Mouse (Mus musculus) heart, postnatal 0 days (tissue): ENCODE data around the gene Gnai3. TPM values are rescaled to one million over a fixed set of nuclear protein-coding genes. Genes with fewer than 3 reads are reported as not detected.

ENCODE experiments used
- ATAC-seq: fragments of 200-750 bp; cut with Nextera tagmentation; 2 replicates; pipeline ENCODE4 v1.8.0; 2017; ENCODE audit warnings: low read depth, moderate number of reproducible peaks, moderate library complexity; ENCODE audit not compliant: insufficient read depth
- DNase-seq: peaks from one replicate; pipeline ENCODE4 v3.0.0-alpha.2; 2016; ENCODE audit warnings: low spot score
- H3K27ac ChIP-seq: fragments of 300-500 bp; sonication (generic); 2 replicates; pipeline ENCODE4 v1.5.1; 2014; ENCODE audit warnings: low read depth, mild to moderate bottlenecking
- H3K27me3 ChIP-seq: fragments of 300-500 bp; sonication (generic); 2 replicates; pipeline ENCODE4 v1.6.1; 2014; ENCODE audit warnings: low read length, mixed read lengths; ENCODE audit not compliant: control insufficient read depth, insufficient read depth
- H3K36me3 ChIP-seq: fragments of 300-500 bp; sonication (generic); replicated peaks from 2 replicates; pipeline ENCODE4 v1.6.1; 2014; ENCODE audit warnings: low read length, mixed read lengths; ENCODE audit not compliant: control insufficient read depth, insufficient read depth
- H3K4me1 ChIP-seq: fragments of 300-500 bp; sonication (generic); 2 replicates; pipeline ENCODE4 v1.6.1; 2014; ENCODE audit warnings: antibody characterized with exemption; ENCODE audit not compliant: control insufficient read depth, insufficient read depth
- H3K4me2 ChIP-seq: fragments of 300-500 bp; sonication (generic); 2 replicates; pipeline ENCODE4 v1.6.1; 2014; ENCODE audit warnings: low read depth, mild to moderate bottlenecking, low read length, moderate library complexity
- H3K4me3 ChIP-seq: fragments of 300-500 bp; sonication (generic); 2 replicates; pipeline ENCODE4 v1.5.1; 2014; ENCODE audit warnings: low read depth, low read length
- H3K9ac ChIP-seq: fragments of 300-500 bp; sonication (generic); replicated peaks from 2 replicates; pipeline ENCODE4 v1.6.1; 2014; ENCODE audit warnings: low read depth, low read length, mixed read lengths
- H3K9me3 ChIP-seq: fragments of 300-500 bp; sonication (generic); replicated peaks from 2 replicates; pipeline ENCODE4 v1.6.1; 2016; ENCODE audit warnings: low read length; ENCODE audit not compliant: control insufficient read depth
- CTCF ChIP-seq: IDR thresholded peaks from 2 replicates; pipeline ENCODE4 v1.5.1; 2016; ENCODE audit warnings: antibody characterized with exemption, control low read depth, low read depth
- EP300 ChIP-seq: IDR thresholded peaks from 2 replicates; pipeline ENCODE4 v1.6.1; 2016; ENCODE audit warnings: antibody characterized with exemption, low read depth
- WGBS: fragments of 180-500 bp; shearing (Covaris S2); extraction: QIAGEN DNeasy Blood & Tissue Kit; methylation state at CpG from one replicate; pipeline ENCODE4 v1.1.7; 2014; 5-methylcytosine and 5-hydroxymethylcytosine counted together
- polyA plus RNA-seq: library from polyadenylated mRNA; unstranded; fragments of >200 nt; fragmentation: Nextera tagmentation; extraction: Ambion mirVana; gene quantifications from 2 replicates; pipeline ENCODE4 v1.2.1, GENCODE M21; 2015
- total RNA-seq: library from RNA; depleted of rRNA; stranded (reverse); fragments of >200 nt; gene quantifications from 2 replicates; pipeline ENCODE4 v1.2.3, GENCODE M21; 2014; ENCODE audit warnings: low replicate concordance

The Gnai3 gene
- total and polyA plus RNA-seq, 2 experiments from 2014 or later: 30.2 to 35.8 TPM

DNA sequence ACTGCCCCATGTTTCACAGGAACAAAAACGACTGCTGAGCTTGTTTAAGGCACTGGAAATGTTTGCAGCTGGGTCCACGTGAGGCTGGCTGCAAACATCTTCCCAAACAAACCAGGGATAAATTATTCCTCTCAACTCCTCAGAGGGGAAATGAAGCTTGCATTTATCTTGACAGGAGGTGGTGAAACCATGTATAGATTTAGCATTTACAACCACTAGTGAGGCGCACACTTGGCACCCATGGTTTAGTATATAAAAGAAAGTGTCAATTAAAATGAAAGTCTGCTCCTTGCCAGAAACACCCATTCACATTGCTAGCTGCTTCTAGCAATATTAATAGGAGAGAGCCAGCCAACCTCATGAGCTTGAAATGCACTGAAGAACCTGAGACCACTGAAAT, 44.4 kb downstream of the Gnai3 start:
- no peak for TF ChIP-seq CTCF
- no peak for TF ChIP-seq EP300
- Histone ChIP-seq H3K4me1 (0 out of 2 replicates have a peak, but pooled peaks cover 6% of the 10 kb centered on the region), H3K27me3 (no peaks in the 10 kb centered on the region), H3K9me3 (no peaks in the 10 kb centered on the region), H3K36me3 (peaks cover 8% of the 10 kb centered on the region; the same call in 1 of the 2 replicates), H3K4me3 (no peak overlapping the region), H3K4me2 (no peak overlapping the region), H3K27ac (no peak overlapping the region), H3K9ac (no peak overlapping the region)
- DNase-seq: no peak
- no peak for ATAC-seq
- 43% methylated on average over 3 of the region's 3 CpGs for WGBS

DNA sequence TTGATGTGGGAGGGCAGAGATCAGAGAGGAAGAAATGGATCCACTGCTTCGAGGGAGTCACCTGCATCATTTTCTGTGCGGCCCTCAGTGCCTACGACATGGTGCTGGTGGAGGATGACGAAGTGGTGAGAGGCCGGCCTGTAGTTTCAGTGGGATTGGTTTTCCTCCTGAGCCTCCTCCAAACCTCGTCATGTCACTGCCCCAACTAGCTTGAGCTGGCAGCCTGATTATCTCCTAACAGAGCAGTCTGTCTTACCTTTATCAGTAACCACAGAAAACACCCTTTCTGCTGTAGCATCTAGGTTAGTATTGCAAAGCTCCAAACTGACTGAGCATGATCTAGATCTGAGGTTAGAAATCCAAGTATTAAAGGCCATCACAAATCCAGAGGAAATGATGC, 47.6 kb downstream of the Gnai3 start:
- Histone ChIP-seq H3K4me1 (no peaks in the 10 kb centered on the region), H3K27me3 (no peaks in the 10 kb centered on the region), H3K27ac (no peak overlapping the region), H3K4me3 (no peak overlapping the region), H3K4me2 (no peak overlapping the region), H3K9me3 (no peaks in the 10 kb centered on the region), H3K9ac (no peak overlapping the region), H3K36me3 (no peaks in the 10 kb centered on the region)
- DNase-seq (no peak), ATAC-seq (no peak)
- WGBS: 57% methylated on average over 6 of the region's 6 CpGs
- TF ChIP-seq EP300 (no peak), CTCF (no peak)

DNA sequence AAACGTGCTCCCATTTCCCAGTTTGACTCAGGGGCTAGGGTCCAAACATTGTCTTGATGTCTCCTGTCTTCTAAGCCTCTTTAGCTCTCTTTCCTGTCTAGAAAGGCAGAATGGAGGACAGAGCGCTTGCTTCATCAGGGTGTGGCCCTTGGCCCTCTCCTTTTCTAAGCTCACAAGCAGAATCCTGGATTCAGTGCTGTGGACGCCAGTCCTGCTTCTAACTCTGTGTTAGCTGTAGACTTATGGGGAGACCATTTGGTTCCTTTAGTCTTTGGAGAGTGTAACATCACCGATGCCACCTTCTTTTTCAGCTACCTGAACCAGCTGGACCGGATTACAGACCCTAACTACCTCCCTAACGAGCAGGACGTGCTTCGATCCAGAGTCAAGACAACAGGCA, 48.3 kb downstream of the Gnai3 start:
- H3K27me3 ChIP-seq: no peaks in the 10 kb centered on the region
- TF ChIP-seq EP300: no peak
- no peak for TF ChIP-seq CTCF
- no peaks in the 10 kb centered on the region for H3K36me3 ChIP-seq
- H3K4me2 ChIP-seq: no peak overlapping the region
- DNase-seq (no peak), ATAC-seq (no peak)
- WGBS: 90% methylated on average over 8 of the region's 8 CpGs
- H3K27ac ChIP-seq: no peak overlapping the region
- H3K4me1 ChIP-seq: no peaks in the 10 kb centered on the region
- no peak overlapping the region for H3K4me3 ChIP-seq
- H3K9ac ChIP-seq: no peak overlapping the region
- H3K9me3 ChIP-seq: no peaks in the 10 kb centered on the region

DNA sequence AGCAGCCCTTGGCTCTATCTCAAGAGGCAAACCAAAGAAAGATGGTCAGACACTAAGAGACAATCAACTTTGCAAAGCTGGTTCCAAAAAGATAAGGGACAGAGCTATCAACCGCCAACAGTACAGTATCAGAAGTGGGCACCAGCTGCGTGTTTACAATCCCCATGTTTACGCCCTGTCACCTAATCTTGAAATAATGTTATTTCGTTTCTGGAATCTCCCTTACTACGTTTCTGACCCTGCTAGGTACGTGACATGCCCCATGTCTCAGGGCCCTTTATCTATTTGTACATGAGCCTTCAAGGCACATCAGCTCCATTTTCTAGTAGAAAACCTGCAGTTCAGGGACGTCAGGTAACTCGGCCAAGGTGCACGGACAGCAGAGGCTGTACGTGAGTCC, 49.2 kb downstream of the Gnai3 start:
- Histone ChIP-seq H3K4me1 (no peaks in the 10 kb centered on the region), H3K9ac (no peak overlapping the region), H3K27me3 (no peaks in the 10 kb centered on the region), H3K4me3 (no peak overlapping the region), H3K27ac (no peak overlapping the region), H3K9me3 (no peaks in the 10 kb centered on the region), H3K4me2 (no peak overlapping the region), H3K36me3 (no peaks in the 10 kb centered on the region)
- no peak for TF ChIP-seq CTCF
- no peak for TF ChIP-seq EP300
- DNase-seq (no peak), ATAC-seq (no peak)
- 55% methylated on average over 10 of the region's 10 CpGs for WGBS

DNA sequence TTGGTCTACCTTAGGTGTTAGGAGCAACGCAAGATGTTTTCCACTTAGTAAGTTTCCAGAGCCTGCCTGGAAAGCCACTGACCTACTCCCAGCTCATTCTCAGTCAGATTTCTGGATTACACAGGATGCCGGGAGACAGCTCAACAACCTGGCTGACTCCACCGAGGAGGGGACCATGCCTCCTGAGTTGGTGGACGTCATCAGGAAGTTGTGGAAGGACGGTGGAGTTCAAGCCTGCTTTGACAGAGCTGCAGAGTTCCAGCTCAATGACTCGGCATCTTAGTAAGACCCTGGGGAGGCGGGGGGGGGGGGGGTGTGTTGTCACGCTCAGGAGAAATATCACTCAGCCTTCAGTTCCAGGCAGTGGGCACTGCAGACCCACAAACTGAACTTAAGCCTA, 49.7 kb downstream of the Gnai3 start:
- no peaks in the 10 kb centered on the region for H3K36me3 ChIP-seq
- DNase-seq (no peak), ATAC-seq (no peak)
- no peaks in the 10 kb centered on the region for H3K27me3 ChIP-seq
- no peak overlapping the region for H3K27ac ChIP-seq
- WGBS: 48% methylated on average over 8 of the region's 8 CpGs
- TF ChIP-seq CTCF (no peak), EP300 (no peak)
- no peaks in the 10 kb centered on the region for H3K4me1 ChIP-seq
- H3K9ac ChIP-seq: no peak overlapping the region
- H3K4me2 ChIP-seq: no peak overlapping the region
- H3K9me3 ChIP-seq: no peaks in the 10 kb centered on the region
- no peak overlapping the region for H3K4me3 ChIP-seq

DNA sequence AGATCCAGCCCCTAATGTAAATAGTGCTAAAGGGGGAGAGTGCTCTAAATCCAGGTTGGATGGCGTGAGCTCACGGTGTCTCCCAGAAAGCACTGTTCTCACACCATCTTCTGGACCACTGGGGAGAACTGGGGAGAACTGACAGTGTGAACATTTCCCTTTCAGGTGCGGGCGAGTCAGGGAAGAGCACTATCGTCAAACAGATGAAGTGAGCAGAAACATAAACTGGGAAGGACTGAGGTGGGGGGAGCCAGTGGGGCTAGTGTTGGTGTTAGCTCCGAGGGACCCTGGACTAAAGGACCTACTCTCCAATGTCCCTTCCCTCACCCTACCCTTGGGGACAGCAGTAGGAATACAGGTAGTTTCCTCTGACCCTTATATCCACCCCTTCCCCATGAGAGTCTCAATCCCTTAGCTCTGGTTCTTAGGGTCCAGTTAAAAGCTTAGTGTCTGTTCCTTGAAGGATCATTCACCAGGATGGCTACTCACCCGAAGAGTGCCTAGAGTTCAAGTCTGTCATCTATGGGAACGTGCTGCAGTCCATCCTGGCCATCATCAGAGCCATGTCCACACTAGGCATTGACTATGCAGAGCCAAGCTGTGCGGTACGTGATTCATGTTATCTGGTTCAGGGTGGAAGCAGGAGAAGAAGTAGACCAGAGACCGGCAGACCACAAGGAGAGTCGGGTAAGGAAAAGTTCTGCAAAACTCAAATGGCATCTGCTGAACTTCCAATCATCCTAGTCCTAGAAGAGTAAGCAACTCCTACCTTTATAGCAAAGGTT, 50.8 kb downstream of the Gnai3 start:
- Histone ChIP-seq H3K4me2 (no peak overlapping the region), H3K9me3 (no peaks in the 10 kb centered on the region), H3K36me3 (no peaks in the 10 kb centered on the region), H3K4me3 (no peak overlapping the region), H3K27ac (no peak overlapping the region), H3K4me1 (no peaks in the 10 kb centered on the region; the same call in 1 of the 2 replicates), H3K9ac (no peak overlapping the region), H3K27me3 (no peaks in the 10 kb centered on the region)
- ATAC-seq (no peak), DNase-seq (no peak)
- 92% methylated on average over 12 of the region's 12 CpGs for WGBS
- TF ChIP-seq EP300: no peak
- no peak for TF ChIP-seq CTCF
